Mouse (Mus musculus): ENCODE measurements around the gene Tox2.

Gene Tox2

DNA sequence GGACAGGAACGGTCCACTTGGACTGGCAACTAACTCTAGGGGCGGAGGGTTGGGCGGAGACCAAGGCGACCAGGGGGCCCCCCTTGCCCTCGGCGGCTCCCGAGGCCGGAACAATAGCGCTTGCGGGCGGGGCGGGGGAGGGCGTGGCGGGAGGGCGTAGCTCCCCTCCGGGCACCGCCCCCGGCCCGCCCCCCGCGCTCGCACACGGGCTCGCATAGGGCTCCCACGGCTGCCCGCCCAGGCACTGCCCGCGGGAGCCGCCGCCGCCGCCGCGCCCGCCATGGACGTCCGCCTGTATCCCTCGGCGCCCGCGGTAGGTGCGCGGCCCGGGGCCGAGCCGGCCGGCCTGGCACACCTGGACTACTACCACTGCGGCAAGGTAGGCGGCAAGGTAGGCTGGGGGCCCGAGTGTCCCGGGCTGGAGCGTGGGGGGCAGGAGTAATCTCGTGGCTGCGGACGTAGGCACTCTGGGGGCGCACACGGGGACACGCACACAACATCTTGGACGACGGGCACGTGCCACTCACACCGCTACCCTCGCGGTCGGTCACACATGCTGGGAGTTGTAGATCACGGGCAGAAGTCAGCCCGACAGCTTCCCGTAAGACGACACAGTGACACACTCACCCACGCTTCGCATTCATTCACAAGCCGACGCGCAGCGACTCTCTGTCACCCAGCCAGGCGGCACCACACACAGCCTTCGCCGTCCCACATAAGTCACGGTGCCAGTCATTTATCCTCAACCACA is at the start of gene Tox2:
Gene Tox2 (plus strand): TSS at position 242 of the 751 bp plus-strand sequence.
- peak; percentile 65 to 76 for DNase-seq

DNA sequence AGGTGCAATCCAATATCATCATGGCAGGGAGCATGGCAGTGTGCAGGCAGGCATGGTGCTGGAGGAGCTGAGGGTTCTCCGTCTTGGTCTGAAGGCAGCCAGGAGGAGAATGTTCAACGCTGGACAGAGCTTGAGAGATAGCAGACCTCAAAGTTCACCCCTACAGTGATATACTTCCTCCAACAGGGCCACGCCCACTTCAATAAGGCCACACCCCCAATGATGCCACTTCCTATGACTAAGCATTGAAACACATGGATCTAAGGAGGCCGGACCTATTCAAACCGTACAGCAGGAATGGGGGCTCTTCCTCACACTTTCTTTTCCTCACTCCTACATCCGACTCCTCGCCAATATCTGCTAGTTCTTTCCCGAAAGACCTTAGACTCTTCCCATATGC is 48.3 kb upstream of the Tox2 start:
- no peak for DNase-seq

DNA sequence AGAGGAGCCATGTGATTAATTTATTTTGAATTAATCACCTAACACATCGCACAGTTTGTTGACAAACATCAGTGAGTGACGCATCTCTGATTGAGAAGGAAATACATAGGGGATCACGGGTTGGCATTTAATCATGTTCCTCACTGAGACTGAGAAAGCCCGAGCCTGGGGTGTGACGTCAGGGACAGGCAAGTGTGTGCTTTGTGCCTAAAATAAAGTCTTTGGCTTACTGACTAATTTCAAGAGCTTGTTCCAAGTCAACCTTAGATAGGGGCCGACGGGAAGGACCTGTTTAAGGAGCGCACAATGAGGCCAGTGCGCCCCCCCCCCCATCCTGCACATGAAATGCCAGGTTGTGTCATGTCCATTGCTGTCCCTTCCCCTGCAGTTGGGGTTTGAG is 43.9 kb upstream of the Tox2 start:
- DNase-seq, result no peak

DNA sequence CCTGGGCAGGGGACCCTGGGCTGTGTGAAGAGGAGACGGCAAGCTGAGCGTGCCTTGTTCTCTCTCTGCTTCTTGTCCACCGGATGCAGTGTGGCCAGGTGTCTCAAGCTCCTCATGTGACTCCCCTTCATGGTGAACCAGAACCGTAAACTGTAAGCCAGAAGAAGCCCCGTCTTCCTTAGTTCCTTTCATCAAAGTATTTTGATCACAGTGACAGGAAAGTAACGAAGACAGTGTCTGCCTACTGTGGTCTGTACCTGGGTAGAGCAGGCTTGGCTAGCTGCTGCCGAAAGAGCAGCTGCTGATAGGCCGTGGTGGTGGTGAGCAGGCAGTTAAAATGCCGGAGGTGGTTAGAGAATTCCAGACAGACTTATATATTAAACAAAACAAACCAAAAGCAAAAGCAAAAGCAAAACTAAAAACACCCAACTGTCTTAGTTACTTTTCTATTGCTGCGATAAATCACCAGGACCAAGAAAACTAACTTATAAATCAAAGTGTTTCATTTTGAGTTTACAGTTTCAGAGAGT is 38.4 kb upstream of the Tox2 start:
- peak; percentile 25 to 45 for DNase-seq

DNA sequence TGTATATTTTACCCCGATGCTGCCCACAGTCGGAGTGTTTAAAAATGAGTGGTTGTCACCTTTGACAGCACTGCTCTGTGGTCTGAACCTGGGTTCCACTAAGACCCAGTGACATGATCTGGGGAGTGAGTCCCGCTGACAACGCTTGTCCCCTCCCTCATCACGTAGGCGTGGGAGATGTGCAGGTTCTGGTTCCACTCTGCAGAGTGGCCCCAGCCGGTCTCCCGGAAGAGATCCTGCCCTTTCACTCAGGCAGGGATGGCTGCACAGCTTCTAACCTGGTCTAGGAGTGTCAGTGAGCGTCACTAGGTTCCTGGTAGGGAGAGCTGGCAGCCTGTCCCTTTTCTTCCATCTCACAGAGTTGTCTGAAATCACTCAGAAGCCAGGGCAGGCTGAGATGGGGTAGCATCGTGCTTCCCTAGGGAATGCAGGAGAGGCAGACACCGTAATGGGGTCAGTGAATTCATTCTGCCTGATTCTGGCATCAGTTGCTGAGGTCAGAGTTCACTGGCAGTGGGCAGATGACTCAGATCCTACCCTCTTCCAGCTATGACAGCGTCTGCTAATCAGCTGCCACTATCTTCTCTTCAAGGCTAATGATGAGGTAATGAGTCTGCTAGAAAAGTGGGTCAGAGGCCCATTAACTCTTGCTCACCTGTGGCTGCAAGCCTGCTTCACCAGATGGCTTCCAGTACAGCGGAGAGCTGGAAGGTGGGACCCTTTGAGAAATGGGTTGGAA is 36.7 kb upstream of the Tox2 start:
- no peak for DNase-seq

DNA sequence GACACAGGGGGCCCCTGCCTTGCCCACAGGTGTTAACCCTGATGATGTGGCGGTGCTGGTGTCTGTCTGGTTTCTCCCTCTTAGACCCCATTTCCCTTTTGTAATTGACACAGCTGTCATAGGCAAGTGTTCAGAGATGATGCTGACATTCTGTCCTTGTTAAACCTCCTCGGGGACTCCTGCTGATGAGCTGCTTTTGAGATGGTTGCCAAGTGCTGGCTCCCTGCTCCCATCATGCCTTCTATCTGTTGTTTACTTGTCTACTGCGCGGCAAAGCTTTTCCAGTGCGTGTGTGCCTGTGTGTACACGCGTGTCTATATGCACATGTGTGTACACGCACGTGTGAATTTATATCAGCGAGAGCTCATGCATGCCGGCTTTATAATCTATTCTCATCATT is 31.0 kb upstream of the Tox2 start:
- no peak for DNase-seq

DNA sequence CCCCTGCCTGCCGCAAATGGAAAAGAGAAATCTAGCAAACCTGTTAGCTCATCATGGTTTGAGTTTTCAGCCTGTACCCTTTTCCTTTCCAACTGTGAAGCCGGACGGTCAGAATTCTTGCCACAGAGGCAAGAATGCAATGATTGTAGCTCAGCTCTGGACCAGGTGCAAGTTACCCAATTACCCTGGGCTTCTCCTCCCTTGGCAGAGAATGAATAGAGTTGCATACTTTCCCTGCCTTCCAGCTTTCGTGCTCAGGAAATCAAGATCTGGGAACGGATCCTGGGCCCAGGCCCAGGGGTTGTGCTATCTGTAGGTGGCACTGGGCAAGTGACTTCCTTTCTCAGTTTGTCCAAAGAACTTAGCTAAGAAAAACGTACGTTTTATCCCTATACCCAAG is 28.9 kb upstream of the Tox2 start:
- DNase-seq, result no peak

DNA sequence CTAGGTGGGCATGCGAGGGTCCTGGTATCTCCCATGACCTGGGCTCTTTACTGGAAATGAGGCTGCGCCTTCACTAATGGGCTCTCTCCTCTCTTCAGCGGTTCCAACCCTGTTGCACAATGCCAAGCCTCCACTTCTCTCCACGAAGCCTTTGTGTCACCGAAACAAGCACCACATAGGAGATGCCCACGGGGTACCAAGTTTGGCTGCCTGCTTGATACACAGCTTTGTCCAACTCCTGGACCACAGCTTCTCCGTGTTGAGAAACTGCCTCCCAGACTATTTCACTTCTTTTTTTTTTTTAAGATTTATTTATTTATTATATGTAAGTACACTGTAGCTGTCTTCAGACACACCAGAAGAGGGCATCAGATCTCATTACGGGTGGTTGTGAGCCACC is 27.1 kb upstream of the Tox2 start:
- no peak for DNase-seq

DNA sequence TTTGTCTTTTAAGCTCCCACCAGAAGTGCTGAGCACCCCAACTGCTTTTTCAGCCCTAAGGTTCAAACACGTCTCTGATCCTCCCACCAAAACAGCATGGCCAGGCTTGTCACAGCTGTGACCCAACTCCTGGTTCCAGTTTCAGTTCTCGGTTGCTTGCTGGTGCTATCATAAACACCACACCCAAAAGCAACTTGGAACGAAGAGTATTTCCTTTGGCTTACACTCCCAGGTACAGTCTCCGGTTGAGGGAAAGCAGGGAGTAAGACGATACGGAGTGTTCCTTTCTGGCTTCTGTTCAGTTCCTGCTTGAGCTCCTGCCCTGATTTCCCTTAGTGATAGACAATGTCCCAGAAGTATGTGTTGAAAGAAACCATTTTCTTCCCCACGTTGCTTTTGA is 26.4 kb upstream of the Tox2 start:
- DNase-seq, result no peak

DNA sequence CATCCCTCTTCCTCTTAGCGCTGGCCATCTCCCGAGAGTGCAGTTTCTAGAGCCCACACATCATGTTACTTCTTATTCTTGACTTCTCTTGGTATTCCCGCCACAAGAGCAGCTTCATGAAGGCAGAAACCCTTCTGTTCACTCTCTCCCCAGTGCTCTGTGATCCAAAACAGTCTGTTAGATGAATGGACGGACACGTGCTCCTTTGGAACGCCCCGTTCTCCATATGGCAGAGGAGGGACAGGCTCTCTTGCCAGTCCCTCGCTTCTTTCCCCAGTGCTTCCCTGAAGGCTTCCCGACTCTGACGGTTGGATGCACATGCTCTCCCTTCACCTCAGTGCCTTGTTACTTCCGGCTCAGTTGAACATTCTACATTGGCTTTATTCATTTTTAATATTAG is 15.4 kb upstream of the Tox2 start:
- no peak for DNase-seq

DNA sequence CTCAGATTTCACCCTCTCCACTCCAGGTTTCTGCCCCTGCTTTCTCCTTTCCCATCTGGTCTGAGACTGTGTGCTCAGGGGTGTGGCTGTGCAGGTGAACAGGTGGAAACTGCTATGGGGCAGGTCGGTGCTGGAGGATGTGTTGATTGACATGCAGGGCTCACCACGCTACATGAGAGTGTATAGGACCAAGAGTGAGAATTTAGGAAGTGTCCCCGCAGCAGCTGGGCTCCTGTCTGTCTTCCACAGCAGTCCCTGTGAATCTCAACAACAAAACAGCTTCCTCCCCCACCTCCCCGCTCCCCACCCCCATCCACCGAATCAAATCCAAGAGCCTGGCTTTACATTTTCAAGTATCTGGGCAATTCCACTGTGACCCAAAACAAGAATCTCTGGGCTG is 13.3 kb upstream of the Tox2 start:
- DNase-seq, result no peak

DNA sequence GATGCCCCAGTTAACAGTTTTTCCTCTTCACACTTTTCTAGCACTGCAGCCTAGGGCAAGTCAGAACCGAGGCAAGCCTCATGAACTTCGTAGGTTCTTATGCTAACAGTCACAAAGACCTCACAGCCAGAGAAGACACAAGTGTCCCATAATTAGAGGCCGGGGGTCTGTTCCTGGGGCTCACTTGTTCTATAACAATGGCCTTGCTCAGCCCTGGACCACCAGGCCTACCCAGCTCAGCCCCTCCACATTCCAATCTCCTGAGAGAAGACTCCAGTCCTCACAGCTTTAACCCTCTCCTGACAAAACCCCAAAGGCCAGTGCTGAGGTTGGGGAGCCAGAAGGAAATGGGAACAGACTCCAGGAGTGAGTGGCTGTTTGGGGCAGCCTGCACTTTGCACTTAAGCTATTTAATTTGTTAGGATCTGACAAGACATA is 12.9 kb upstream of the Tox2 start:
- DNase-seq, result no peak

DNA sequence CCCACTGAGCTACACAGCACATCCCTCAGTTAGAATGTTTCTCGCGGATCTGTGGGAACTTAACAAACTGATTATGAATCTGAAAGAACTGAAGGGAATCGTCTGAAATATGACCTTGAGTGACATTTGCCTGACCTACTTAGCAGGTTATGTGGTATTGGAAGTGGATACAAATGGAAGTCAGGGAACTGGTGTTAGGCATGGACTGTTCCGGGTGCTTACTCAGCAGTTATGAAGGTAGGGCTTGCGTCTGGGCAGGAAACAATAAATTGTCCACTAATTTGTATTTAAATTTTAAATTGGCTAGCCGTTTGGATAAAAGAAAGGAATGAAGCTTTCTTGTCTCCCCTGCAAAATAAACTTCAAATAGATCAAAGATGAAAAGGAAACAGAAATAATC is 10.4 kb upstream of the Tox2 start:
- no peak for DNase-seq

DNA sequence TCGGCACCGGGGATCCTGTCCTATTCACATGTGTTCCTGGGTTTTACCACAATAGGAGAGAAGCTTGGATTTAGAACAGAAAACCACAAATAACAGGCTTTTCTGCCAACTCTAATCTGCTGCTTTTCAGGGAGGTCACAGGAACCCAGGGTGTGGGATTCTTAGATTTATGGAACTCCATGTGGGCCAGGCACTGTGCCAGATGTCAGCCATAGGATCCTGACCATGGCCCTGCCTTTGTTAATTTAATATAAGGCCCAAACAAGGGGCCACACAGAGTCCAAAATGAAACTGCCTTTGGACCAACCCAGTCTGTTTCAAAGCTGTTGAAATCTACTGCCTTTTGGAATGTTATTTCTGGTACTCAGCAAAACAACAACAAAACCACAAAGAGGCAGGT is 8.9 kb upstream of the Tox2 start:
- DNase-seq, result no peak

DNA sequence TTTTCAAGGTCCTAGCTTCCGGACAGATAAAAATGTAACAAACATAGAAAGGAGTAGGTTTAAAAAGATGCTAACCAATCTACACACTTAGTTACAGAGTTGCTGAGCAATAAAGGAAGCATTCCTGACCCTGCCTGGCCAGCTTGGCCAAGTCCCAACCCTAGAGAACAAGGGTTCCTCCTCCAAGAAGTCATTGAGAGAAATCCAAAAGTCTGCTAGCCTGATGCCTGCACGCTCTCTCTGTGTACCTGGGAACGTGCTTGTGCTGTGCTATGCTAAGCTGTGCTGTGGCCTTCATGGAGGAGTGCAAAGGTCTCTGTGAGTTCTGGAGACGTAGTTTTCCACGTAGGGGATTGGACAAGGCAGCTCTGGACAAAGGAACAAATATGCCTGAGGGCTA is 8.4 kb upstream of the Tox2 start:
- no peak for DNase-seq

DNA sequence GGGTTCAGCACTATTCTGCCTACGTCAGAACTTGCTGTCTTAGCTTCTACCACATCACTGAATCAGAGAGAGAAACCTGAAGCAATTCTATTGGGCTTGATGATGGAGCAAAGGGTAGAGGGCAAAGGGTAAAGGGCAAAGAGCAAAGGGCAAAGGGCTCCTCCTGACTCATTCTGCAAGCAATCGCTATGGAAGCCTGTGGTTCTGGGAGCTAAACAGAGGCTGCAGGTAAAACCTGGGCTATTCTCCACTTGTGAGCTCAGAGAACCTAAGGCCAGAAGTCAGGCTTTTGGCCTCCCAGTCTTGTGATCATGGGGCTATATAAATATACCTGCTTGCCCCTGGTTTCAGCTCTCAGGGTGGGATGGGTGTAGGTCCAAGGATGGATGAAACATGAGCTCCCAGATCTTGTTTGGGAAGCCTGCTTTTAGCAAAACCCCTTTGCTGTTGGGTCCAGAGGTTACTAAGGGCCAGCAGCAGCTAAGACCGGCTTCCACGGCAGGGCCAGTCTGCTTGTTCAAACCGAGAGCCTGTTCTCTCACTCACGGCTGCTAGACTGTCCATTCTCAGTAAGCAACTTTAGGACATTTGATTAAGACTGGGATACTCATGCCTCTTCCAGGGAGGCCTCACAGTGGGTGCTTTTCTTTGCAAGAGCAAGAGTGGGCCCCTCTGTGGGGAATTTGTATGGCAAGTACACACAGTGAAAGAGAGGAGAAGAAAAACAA is 7.7 kb upstream of the Tox2 start:
- no peak for DNase-seq

DNA sequence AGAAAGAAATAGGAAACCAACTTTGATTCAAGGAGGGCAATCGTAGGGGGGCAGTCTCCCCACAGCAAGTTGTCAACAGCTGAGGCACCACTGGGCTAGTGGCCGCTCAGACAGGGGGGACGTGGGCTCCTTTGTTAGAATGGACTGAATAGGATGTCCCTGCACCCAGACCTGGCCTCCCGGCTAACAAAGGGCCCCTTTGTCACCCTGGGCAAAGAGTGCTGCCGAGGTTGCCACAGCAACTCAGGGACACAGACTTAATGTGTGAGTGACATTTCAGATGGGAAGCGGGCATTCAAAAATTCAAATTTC is 7.1 kb upstream of the Tox2 start:
- DNase-seq, result no peak

DNA sequence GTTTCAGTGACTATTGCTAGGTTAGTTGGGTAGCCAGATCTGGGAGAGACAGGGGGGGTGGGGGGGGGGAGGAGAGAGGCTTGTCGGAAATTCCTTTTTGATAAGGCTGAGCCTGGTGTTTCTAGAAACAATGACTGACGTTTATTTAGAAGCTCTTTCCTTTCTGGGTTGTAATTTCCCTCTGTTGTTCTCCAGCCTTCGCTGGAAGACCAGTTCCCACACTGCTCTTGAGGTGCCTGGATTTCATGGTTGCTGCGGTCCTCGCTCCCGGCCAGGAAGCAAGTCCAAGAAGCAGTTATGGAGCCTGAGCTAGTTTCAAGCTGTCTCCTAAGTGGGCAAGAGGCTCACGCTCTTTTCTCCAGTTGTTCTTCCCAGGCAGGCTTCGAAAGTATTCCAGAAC is 1.0 kb upstream of the Tox2 start:
- DNase-seq, result no peak

DNA sequence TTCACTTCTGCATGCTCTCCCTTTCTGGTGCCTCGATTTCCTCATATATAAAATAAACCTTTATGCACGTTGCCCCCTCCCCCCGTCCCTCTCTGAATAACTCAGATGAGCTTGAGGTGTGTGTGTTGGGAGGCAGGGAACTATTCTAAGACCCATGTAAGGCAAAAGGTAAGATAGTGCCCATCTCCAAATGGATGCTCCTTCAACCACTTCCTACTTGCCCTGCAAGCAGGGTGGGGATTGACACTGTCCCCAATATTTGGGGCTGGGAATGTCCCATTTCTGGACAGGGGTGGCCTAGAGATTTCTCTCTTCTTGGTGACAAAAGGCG is 407 bp upstream of the Tox2 start:
- DNase-seq, result no peak

DNA sequence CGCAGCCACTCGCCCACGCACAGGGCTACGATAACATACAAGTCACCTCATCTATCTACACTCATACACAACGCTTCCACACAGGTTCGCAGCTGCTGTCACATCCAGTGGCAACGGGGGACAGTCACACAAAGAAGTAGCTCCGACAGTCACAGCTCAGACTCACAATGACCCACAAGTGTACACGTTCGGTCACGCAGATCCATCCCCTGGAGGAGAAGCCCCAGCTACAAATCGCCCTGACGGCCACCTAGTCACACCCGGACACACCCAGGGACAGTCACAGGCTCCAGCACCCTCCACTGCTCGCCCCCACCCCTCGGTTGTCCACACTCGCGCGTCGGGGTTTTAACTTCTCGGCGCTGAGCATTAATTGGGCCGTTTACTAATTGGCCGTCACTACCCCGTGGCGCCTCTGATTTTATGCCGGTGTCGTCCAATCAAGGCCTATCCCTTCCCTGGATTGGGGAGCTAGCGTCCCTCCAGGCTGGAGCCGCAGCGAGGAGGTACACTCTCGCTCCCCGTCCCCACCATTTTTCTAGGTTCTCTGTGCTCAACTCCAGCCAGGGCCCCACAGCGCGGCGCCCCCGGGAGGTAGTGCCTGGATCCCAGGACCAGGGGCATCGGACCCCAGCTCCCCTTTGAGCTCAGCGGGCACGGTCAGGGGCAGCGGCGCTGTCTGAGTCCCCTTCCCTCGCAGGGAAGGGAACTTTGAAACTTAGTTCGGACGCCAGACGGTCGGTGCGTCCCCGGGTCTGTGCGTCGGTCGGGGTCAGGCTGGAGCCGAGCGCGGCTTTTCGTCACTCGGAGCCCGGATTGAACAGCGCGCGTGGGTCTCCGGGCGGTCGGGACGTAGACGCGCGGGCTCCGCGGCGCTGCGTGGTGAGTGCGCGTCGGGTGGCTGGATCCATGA is 966 bp downstream of the Tox2 start:
- peak; percentile 26 to 33 for DNase-seq

DNA sequence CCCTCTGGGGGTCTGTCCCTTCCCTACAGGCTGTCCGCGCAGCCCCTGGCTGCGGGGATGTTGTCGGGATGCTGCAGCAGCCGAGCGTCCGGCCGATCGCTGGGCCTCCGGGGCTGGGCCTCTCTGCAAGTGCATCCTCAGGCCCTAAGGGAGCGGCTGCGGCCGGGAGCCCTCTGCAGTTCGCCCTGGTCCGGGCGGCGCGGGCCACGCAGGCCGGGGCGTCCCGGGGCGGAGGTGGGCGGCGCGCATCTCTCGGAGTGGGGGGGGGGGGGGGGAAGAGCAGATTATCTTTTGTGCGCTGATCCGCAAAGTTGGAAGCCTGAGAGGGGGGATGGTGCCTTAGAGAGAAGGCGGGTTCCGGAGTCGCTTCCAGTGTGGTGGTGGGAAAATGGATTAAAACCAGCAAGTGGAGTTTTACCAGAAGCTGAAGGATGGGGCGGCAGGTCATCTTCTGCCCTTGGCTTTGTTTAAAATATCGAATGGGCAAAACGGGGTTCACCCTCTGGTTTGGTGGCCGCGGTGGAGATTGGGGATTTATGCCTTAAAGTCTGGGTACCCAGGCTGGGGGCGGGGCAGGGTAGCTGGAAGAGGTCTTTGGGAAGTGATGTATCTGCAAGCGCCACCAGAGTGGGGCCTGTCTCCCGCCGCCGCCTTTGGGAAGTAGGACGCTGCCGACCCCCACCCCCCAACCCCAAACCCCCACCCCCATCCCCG is 1.8 kb downstream of the Tox2 start:
- peak in 1 of 2 experiments; percentile 32 for DNase-seq

DNA sequence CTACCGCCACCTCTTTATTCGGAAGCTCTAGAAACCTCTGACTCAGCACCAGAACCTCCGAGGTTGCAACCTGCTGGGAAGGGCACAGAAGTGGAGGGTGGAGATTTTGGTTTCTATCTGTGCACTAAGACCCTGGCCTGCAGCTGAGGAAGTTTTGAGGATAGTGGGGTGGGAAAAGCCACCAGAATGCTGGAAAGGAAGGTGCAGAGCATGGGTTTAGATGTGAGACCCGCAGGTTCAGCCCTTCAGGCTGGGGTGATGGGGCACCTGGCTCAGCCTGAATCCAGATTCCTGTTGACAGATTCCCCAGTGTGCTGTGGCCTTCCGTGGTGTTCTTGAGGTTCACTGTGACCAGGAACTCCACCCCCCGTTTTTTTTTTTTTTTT is 2.3 kb downstream of the Tox2 start:
- no peak for DNase-seq

Data from thymus, postnatal 36 days (tissue).